Mouse (Mus musculus): ENCODE results near the gene Col23a1. TPM values are rescaled to one million over a fixed set of nuclear protein-coding genes. Genes with fewer than 3 reads are reported as not detected.

The Col23a1 gene
- total and polyA plus RNA-seq, 2 experiments from 2014 or later: 3.5 to 7.2 TPM

DNA sequence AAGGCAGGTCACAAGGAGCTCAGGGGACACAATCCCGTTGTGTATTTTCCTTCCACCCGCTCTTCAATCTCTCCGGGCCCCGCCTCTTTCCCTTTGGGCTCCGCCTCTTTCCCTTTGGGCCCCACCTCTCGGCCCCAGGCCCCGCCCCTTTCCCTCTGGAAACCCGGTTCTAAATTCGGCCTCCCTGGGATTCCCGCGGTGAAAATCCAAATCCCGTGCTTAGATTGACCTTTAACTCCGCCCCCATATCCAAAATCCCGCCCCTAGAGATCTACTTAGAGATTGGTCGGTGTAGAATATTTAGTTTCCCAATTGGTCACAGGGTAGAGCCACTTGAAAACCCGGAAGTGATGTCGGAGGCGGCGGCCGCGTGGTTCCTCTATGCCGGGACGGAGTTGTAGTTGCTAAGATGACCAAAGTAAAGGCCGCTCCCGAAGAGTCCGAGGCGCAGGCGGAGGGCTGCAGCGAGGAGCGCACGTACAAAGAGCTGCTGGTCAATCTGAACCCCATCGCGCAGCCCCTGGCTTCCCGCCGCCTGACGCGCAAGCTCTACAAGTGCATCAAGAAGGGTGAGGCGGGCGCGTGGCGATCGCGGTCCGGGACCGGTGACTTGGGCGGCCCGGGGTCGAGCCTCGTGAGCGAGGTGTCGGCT lies 329.8 kb downstream of the Col23a1 start, which contains the start of gene Nhp2:
Nhp2 (plus strand) TSS at position 327 of the 652 bp plus-strand sequence.
- H3K36me3 ChIP-seq (replicated peaks; ENCODE audit: control insufficient read depth, insufficient read depth, low read length): peaks cover 22% of the 10 kb centered on the region
- no peaks in the 10 kb centered on the region for H3K9me3 ChIP-seq (replicated peaks; ENCODE audit: control insufficient read depth, low read length)
- H3K4me2 ChIP-seq (ENCODE audit: low read depth, low read length): peak within 1 kb of the TSS; percentile 94
- H3K4me3 ChIP-seq (ENCODE audit: low read depth, low read length): peak within 1 kb of the TSS; percentile 82
- ATAC-seq (ENCODE audit: insufficient read depth, low read depth) (peak; percentile 91), DNase-seq (ENCODE audit: low spot score) (peak; percentile 99)
- peak within 1 kb of the TSS; percentile 76 for H3K9ac ChIP-seq (replicated peaks; ENCODE audit: low read depth, low read length)
- TF ChIP-seq EP300 (IDR thresholded peaks at IDR 0.05; ENCODE audit: low read depth) (peak; percentile 62; the same call in 1 of the 2 replicates), CTCF (IDR thresholded peaks at IDR 0.05; ENCODE audit: low read depth) (no peak)
- H3K27me3 ChIP-seq (ENCODE audit: control insufficient read depth, insufficient read depth, low read length): no peaks in the 10 kb centered on the region
- peaks cover 21% of the 10 kb centered on the region for H3K4me1 ChIP-seq (ENCODE audit: control insufficient read depth, insufficient read depth)
- under 1% methylated on average over 51 of the region's 51 CpGs for WGBS
- peak within 1 kb of the TSS; percentile 70; the same call in 1 of the 2 replicates for H3K27ac ChIP-seq (ENCODE audit: low read depth)

DNA sequence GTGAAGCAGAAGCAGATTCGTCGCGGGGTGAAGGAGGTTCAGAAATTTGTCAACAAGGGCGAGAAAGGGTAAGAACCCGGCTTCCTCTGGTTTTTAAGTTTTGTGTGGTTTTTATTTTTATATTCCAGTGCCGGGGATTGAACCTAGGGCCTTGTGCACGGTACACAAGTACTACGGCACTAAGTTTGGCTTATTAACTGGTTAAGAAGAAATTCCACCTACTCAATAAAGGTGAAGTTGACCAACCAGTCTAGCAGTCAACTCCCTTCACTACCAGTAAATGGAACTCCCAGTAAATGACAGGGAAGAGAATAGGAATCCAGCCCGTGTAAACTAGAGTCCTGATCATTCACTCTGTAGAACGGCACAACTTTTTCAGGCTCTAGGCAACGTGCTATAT lies 330.4 kb downstream of the Col23a1 start:
- peak overlapping the region; percentile 94 for H3K4me2 ChIP-seq (ENCODE audit: low read depth, low read length)
- H3K27me3 ChIP-seq (ENCODE audit: control insufficient read depth, insufficient read depth, low read length): no peaks in the 10 kb centered on the region
- ATAC-seq (ENCODE audit: insufficient read depth, low read depth) (no peak), DNase-seq (ENCODE audit: low spot score) (no peak)
- peaks cover 17% of the 10 kb centered on the region for H3K4me1 ChIP-seq (ENCODE audit: control insufficient read depth, insufficient read depth)
- peak overlapping the region; percentile 70; the same call in 1 of the 2 replicates for H3K27ac ChIP-seq (ENCODE audit: low read depth)
- 1% methylated on average over 11 of the region's 11 CpGs for WGBS
- H3K9ac ChIP-seq (replicated peaks; ENCODE audit: low read depth, low read length): peak overlapping the region; percentile 76
- no peak for TF ChIP-seq CTCF (IDR thresholded peaks at IDR 0.05; ENCODE audit: low read depth)
- H3K4me3 ChIP-seq (ENCODE audit: low read depth, low read length): peak overlapping the region; percentile 82
- H3K36me3 ChIP-seq (replicated peaks; ENCODE audit: control insufficient read depth, insufficient read depth, low read length): peaks cover 28% of the 10 kb centered on the region
- no peaks in the 10 kb centered on the region for H3K9me3 ChIP-seq (replicated peaks; ENCODE audit: control insufficient read depth, low read length)

DNA sequence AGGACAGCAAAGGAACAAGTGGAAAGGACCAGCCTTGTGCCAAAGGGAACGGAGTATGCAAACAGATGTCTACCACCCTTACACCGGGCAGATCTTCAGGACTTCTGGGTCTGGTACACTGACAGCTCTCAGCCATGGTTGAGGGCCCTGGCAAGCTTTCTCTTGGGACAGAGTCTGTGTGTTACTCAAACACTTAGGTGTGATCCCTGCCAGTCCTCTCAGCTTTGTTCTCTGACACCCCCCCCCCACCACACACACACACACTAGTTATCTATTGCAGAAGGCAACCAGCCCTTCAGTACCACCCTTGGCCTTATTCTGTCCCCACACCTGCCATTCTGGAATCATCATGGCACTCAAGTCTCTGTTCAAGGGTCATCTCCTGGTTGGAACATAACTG lies 332.1 kb downstream of the Col23a1 start:
- Histone ChIP-seq H3K27ac (ENCODE audit: low read depth) (no peak overlapping the region), H3K4me2 (ENCODE audit: low read depth, low read length) (no peak overlapping the region), H3K36me3 (replicated peaks; ENCODE audit: control insufficient read depth, insufficient read depth, low read length) (peaks cover 42% of the 10 kb centered on the region), H3K9me3 (replicated peaks; ENCODE audit: control insufficient read depth, low read length) (no peaks in the 10 kb centered on the region), H3K27me3 (ENCODE audit: control insufficient read depth, insufficient read depth, low read length) (no peaks in the 10 kb centered on the region), H3K9ac (replicated peaks; ENCODE audit: low read depth, low read length) (no peak overlapping the region), H3K4me1 (ENCODE audit: control insufficient read depth, insufficient read depth) (peaks cover 9% of the 10 kb centered on the region), H3K4me3 (ENCODE audit: low read depth, low read length) (no peak overlapping the region)
- no peak for TF ChIP-seq CTCF (IDR thresholded peaks at IDR 0.05; ENCODE audit: low read depth)
- TF ChIP-seq EP300 (IDR thresholded peaks at IDR 0.05; ENCODE audit: low read depth): no peak
- no peak for DNase-seq (ENCODE audit: low spot score)
- no peak for ATAC-seq (ENCODE audit: insufficient read depth, low read depth)
- 91% methylated on average over 2 of the region's 2 CpGs for WGBS

DNA sequence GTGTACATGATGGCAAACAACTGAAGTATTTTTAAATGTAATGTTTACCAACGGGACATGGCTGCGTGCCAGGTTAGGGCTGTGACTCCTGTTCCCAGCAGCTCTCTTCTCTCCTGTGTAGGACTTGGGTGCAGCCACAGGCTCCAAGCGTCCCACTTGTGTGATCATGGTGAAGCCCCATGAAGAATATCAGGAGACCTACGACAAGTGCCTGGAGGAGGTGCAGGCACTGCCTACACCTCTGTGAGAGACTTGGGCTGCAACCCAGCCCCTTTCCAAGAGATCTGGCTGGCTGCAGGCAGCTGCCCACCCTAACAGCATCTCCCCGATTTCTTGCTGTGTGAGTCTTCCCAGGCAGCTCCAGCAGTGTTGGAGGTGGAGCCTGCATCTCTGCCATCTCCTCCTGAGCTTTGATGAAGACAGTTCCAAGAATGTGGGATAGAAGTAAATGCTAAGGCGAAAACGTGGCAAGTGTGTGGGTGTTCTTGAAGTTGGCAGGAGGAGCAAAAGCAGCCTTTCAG lies 333.3 kb downstream of the Col23a1 start:
- WGBS: 72% methylated on average over 7 of the region's 7 CpGs
- Histone ChIP-seq H3K4me2 (ENCODE audit: low read depth, low read length) (no peak overlapping the region), H3K9me3 (replicated peaks; ENCODE audit: control insufficient read depth, low read length) (no peaks in the 10 kb centered on the region), H3K36me3 (replicated peaks; ENCODE audit: control insufficient read depth, insufficient read depth, low read length) (peaks cover 55% of the 10 kb centered on the region), H3K27me3 (ENCODE audit: control insufficient read depth, insufficient read depth, low read length) (no peaks in the 10 kb centered on the region), H3K4me1 (ENCODE audit: control insufficient read depth, insufficient read depth) (peaks cover 9% of the 10 kb centered on the region), H3K4me3 (ENCODE audit: low read depth, low read length) (no peak overlapping the region), H3K9ac (replicated peaks; ENCODE audit: low read depth, low read length) (no peak overlapping the region), H3K27ac (ENCODE audit: low read depth) (no peak overlapping the region)
- DNase-seq (ENCODE audit: low spot score): no peak
- ATAC-seq (ENCODE audit: insufficient read depth, low read depth): no peak
- TF ChIP-seq CTCF (IDR thresholded peaks at IDR 0.05; ENCODE audit: low read depth): no peak
- no peak for TF ChIP-seq EP300 (IDR thresholded peaks at IDR 0.05; ENCODE audit: low read depth)

DNA sequence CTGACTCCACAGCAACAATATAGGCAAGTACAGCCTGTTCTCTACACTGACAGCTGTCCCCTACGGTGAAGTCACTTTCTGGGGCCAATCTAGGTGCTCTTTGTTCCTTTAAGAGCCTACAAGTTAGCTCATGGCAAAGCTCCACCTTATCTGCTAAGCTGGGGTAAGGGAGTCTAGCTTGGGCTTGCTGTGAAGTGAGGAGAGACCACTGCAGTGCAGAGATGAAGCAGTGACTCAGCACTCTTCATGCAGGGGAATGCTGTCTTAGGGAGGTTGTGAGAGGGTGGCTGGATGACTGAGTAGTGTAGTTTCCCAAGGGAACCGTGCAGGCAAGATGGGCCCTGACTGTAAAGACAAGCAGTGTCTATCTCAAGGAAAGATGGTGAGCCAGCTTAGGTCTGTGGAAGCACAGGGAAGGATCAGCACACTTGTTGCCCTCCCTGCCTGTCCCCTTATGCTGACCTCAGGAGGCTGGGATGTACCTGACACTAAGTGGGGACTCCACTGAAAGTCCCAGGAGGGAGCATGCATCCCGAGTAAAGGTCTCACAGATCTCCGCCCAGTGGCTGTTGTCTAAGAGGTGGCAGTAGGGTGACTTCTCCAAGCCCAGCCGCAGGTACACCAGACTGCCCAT lies 335.6 kb downstream of the Col23a1 start:
- DNase-seq (ENCODE audit: low spot score) (no peak), ATAC-seq (ENCODE audit: insufficient read depth, low read depth) (no peak)
- Histone ChIP-seq H3K27ac (ENCODE audit: low read depth) (no peak overlapping the region), H3K4me1 (ENCODE audit: control insufficient read depth, insufficient read depth) (peaks cover 5% of the 10 kb centered on the region), H3K4me3 (ENCODE audit: low read depth, low read length) (no peak overlapping the region), H3K4me2 (ENCODE audit: low read depth, low read length) (no peak overlapping the region), H3K9ac (replicated peaks; ENCODE audit: low read depth, low read length) (no peak overlapping the region), H3K9me3 (replicated peaks; ENCODE audit: control insufficient read depth, low read length) (no peaks in the 10 kb centered on the region), H3K36me3 (replicated peaks; ENCODE audit: control insufficient read depth, insufficient read depth, low read length) (peaks cover 66% of the 10 kb centered on the region), H3K27me3 (ENCODE audit: control insufficient read depth, insufficient read depth, low read length) (no peaks in the 10 kb centered on the region)
- WGBS: 61% methylated on average over 5 of the region's 5 CpGs
- TF ChIP-seq CTCF (IDR thresholded peaks at IDR 0.05; ENCODE audit: low read depth) (no peak), EP300 (IDR thresholded peaks at IDR 0.05; ENCODE audit: low read depth) (no peak)

Data from heart, postnatal 0 days (tissue).